Mouse (Mus musculus) cerebellum, adult 11-12 months (tissue): ENCODE measurements around the gene Ccnd3.

ENCODE experiments used
- DNase-seq: peaks from one replicate; pipeline ENCODE4 v3.0.0; 2022

Ccnd3 gene

GRCm38 (mm10) chr17:47516232-47516631 lies 11.4 kb downstream of the Ccnd3 start:
- no peak for DNase-seq

DNA sequence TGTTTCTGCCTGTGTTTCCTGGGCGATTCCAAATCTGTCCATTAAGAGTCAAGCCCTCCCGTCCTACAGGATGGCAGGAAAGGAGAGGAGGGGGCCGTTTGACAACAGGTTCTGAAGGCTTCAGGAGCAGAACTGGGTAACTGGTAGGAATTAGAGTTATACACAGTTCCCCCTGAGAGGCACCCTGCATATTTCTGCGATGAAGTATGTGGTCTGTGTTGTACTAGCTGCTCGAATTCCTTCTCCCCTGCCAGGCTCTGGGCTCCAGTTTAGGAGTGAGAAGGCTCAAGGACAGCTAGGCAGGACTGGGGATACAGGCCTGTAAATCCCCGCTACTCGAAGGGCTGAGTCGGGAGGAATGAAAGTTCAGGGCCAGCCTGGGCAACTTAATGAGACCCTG lies 13.4 kb downstream of the Ccnd3 start:
- DNase-seq: no peak

GRCm38 (mm10) chr17:47521551-47522258 lies 16.9 kb downstream of the Ccnd3 start:
- DNase-seq: no peak

DNA sequence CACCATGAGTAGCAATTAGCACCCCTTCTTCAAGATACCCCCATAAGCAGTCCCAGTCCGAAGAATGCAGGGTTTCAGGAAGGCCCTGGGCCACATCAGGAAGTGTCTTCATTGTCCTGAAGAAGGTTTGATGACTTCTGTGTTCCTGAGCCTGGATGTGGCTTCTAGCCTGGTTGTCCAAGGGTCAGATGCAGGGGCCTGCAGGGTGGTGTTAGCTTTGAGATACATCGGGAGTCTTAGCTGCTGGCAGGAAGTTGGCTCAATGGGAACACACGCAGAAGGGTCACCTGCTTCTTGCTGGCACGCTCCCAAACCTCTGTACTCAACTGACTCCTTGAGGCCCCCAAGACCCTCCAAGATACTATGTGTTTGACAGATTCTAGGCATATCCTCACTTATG lies 17.7 kb downstream of the Ccnd3 start:
- no peak for DNase-seq

GRCm38 (mm10) chr17:47523211-47523682 lies 18.4 kb downstream of the Ccnd3 start:
- DNase-seq: no peak

DNA sequence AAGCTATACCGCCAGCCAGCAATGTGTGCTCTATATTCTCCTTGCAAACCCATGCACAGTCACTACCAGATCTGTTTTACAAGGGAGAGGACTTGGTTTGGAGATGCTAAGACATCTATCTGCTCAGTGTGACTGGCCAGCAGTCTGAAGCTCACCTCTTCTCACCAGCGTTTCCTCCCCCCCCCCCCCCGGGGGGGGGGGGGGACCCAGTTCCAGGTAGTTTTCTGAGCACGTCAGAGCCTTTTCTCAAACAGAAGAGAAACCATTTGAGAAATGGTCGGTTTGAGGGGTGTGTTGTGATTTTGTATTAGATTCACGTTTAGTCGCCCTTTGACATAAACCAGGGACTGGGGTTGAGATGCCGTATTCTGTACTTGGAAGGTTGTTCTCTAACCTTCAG lies 19.2 kb downstream of the Ccnd3 start:
- DNase-seq: no peak

DNA sequence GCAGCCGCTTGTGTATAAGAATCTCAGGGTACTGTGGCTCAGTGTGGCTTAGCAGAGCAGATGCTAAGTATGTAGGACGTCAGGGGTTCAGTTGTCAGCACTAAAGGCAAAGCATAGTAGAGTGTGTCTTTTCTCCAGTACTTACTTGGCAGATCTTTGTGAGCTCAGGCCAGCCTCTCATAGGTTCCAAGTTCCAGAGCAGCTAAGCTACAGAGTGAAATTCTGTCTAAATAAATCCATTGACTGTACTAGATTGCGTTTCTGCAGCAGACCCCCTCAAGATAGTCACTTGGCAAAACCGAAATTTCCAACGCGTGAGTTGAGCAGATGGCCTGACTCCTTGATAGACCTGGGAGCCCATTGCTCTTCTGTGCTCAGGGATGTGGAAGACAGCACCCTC lies 20.1 kb downstream of the Ccnd3 start:
- DNase-seq: no peak

GRCm38 (mm10) chr17:47526856-47527520 lies 22.1 kb downstream of the Ccnd3 start:
- no peak for DNase-seq

DNA sequence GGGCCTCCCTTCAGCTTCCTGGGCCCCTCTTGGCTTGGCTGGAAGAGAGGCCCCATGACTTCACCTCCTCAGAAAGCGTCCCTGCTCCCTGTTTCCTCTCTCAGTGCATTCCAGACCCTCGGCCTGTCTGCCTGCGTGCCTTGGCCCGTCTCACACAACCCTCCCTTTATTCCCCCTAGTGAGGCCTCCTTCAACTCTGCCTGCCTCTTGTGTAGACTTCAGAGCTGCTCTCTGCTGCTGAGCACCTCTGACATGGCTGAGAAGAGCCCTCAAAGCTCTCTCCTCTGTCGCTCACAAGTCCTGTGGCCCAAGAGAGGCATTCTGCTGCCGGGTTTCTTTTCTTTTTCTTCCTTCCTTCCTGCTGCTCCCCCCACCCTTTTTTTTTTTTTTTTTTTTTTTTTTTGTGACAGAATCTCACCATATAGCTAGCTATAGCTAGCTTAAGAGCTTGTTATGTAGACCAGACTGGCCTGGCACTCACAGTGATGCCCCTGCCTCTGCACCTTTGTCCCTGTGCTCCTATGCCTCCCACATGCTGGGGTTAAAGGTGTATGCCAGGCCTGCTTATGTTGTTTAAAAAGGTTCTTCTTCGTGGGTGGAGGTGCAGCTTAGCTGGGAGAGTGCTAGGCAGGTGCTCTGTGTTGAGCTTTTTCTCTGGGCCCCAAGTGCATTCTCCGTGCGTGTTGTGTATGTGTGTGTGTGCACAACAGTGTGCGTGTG lies 22.9 kb downstream of the Ccnd3 start:
- DNase-seq: no peak

DNA sequence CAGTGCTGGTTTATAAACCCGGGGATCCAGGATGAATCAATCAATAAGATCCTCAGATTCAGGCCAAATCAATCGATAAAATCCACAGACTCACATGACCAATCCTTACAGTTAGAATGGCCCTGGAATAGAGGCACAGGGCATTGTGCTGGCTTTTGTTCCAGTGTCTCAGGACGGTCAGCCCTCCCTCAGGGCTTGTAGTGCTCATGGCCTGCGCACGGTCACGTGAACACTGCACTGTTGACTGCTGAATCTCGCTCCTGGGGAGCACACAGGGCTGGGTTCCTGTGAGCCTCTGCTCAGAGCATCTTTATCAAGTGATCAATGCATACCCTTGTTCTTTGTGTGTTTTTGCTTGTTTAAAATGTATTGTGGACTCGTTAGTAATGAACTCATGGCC lies 24.1 kb downstream of the Ccnd3 start:
- DNase-seq: no peak

GRCm38 (mm10) chr17:47529595-47529994 lies 24.7 kb downstream of the Ccnd3 start:
- DNase-seq: no peak

- no peak for DNase-seq
Observed at GRCm38 (mm10) chr17:47531387-47531818, 26.6 kb downstream of the Ccnd3 start.

DNA sequence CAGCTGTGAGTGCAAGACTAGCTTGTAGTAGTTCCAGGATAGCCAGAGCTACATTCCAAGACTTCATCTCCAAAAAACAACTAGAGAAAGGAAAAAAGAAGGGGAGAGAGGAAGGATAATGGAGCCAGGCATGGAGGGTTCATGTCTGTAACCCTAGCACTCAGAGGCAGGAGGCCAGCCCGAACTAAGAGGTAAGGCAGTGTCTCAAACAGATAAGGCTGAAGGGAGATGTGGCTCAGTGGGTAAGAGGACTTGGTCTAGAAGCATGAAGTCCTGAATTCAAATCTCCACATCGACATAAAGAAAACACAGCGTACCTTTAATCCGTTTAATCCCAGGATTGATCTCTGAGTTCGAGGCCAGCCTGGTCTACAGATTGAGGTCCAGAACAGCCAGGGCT lies 27.5 kb downstream of the Ccnd3 start:
- DNase-seq: no peak

GRCm38 (mm10) chr17:47533691-47534090 lies 28.8 kb downstream of the Ccnd3 start:
- no peak for DNase-seq

GRCm38 (mm10) chr17:47535812-47536236 lies 31.0 kb downstream of the Ccnd3 start:
- DNase-seq: no peak

- no peak for DNase-seq
Observed at GRCm38 (mm10) chr17:47538049-47538448, 33.2 kb downstream of the Ccnd3 start.

GRCm38 (mm10) chr17:47539128-47539527 lies 34.3 kb downstream of the Ccnd3 start:
- no peak for DNase-seq

DNA sequence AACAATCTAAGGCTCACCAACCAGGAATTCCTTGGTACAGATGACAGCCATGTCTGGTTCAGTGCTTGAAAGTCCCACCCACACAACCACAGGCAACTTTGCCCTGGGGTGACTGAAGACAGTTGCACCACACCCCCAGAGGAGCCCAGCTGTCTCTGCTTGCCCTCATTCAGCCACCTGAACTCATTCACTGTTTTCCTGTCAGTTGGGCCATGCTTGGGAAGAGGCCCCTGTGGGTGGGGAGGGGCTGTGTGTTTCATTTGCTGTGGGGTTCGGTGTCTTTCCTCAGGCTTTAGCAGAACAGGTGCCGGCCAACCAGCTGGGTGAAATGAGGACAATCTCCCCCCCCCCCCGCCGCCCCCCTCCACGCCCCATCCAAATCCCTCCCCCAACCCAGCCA lies 37.2 kb downstream of the Ccnd3 start:
- DNase-seq: no peak

GRCm38 (mm10) chr17:47543051-47543650 lies 38.3 kb downstream of the Ccnd3 start:
- no peak for DNase-seq

GRCm38 (mm10) chr17:47545154-47545553 lies 40.3 kb downstream of the Ccnd3 start:
- DNase-seq: no peak

GRCm38 (mm10) chr17:47545861-47546331 lies 41.0 kb downstream of the Ccnd3 start:
- DNase-seq: no peak

DNA sequence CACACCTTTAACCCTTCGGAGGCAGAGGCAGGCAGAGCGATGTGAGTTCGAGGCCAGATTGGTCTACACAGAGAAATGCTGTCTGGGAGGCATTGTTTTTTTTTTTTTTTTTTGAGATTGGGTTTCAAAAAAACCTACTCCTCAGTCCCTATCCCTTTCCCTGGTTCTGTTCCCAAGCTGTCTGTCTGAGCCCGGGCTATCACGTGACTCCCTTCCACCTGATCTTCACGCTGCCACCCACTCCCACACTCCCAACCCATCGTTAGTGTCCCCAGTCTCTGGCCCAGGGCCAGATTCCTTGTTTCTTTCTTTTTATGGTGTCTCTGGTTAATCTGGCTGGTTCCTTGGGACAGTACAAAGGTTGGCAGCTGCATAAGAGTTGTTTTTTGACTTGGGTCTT lies 46.2 kb downstream of the Ccnd3 start:
- DNase-seq: no peak

DNA sequence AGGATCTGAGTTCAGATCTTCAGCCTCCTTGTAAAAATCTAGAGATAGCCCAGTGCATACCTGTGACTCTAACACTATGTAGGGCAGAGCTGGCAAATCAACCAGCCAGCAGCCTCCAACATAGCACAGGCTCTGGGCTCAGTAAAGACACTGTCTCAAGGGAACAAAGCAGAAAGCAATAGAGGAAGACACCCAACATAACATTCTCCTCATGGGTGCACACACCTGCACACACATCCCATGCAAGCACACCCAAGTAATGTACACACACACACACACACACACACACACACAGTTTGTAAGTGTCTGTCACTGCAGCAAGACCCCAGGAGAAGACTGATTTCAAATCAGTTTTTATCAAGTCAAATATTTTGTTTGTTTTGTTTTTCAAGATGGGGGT lies 48.1 kb downstream of the Ccnd3 start:
- DNase-seq: no peak
